Mouse (Mus musculus) liver, postnatal 0 days (tissue): ENCODE results near the gene Tex261.
"Not testable (repeated sequence)": the region's sequence is repeated elsewhere in the genome, so short reads cannot be mapped to it uniquely, and the experiment has no call there.

Experiments used
- CTCF ChIP-seq: sonication (generic); IDR thresholded peaks from 2 replicates; pipeline ENCODE4 v1.5.1; 2016; ENCODE audit warnings: antibody characterized with exemption, low read depth
- EP300 ChIP-seq: IDR thresholded peaks from 2 replicates; pipeline ENCODE4 v1.6.1; 2016; ENCODE audit warnings: antibody characterized with exemption, low read depth, mild to moderate bottlenecking

GRCm38 (mm10) chr6:83790533-83790932 is 14.9 kb upstream of the Tex261 start:
- not testable (repeated sequence) for TF ChIP-seq CTCF, EP300
